Mouse (Mus musculus) heart, embryonic 15.5 days (tissue): ENCODE data around the gene Ccdc34. TPM values are rescaled to one million over a fixed set of nuclear protein-coding genes. Genes with fewer than 3 reads are reported as not detected.
A peak's percentile ranks its signal among the peaks of the same experiment; 100 is the strongest.

Experiments used
- ATAC-seq: fragments of 200-750 bp; cut with Nextera tagmentation; replicated peaks from 2 replicates; pipeline ENCODE4 v1.8.0; 2017; ENCODE audit warnings: low read depth, moderate TSS enrichment; ENCODE audit not compliant: insufficient number of reproducible peaks, insufficient read depth, low FRiP score
- H3K27ac ChIP-seq: fragments of 300-500 bp; sonication (generic); 2 replicates; pipeline ENCODE4 v1.5.1; 2015; ENCODE audit warnings: mild to moderate bottlenecking, inconsistent platforms
- H3K27me3 ChIP-seq: fragments of 300-500 bp; sonication (generic); 2 replicates; pipeline ENCODE4 v1.6.1; 2015; ENCODE audit warnings: inconsistent platforms
- H3K36me3 ChIP-seq: fragments of 300-500 bp; sonication (generic); 2 replicates; pipeline ENCODE4 v1.6.1; 2015; ENCODE audit warnings: mild to moderate bottlenecking, inconsistent platforms
- H3K4me1 ChIP-seq: fragments of 300-500 bp; sonication (generic); replicated peaks from 2 replicates; pipeline ENCODE4 v1.6.1; 2015; ENCODE audit warnings: inconsistent platforms
- H3K4me2 ChIP-seq: fragments of 300-500 bp; sonication (generic); 2 replicates; pipeline ENCODE4 v1.6.1; 2015; ENCODE audit warnings: inconsistent platforms, mild to moderate bottlenecking, moderate library complexity
- H3K4me3 ChIP-seq: fragments of 300-500 bp; sonication (generic); 2 replicates; pipeline ENCODE4 v1.5.1; 2015; ENCODE audit warnings: mild to moderate bottlenecking, inconsistent platforms
- H3K9ac ChIP-seq: fragments of 300-500 bp; sonication (generic); 2 replicates; pipeline ENCODE4 v1.6.1; 2015; ENCODE audit warnings: mild to moderate bottlenecking, inconsistent platforms
- H3K9me3 ChIP-seq: fragments of 300-500 bp; sonication (generic); replicated peaks from 2 replicates; pipeline ENCODE4 v1.6.1; 2016; ENCODE audit warnings: inconsistent platforms
- WGBS: fragments of 180-500 bp; shearing (Covaris S2); methylation state at CpG from one replicate; pipeline ENCODE4 v1.1.7; 2015; ENCODE audit warnings: mixed read lengths; 5-methylcytosine and 5-hydroxymethylcytosine counted together
- polyA plus RNA-seq: library from polyadenylated mRNA; unstranded; fragments of >200 nt; fragmentation: Nextera tagmentation; extraction: Ambion mirVana; gene quantifications from 2 replicates; pipeline ENCODE4 v1.2.1, GENCODE M21; 2015

The Ccdc34 gene
- polyA plus RNA-seq, 1 experiment from 2014 or later: 29.8 TPM

DNA sequence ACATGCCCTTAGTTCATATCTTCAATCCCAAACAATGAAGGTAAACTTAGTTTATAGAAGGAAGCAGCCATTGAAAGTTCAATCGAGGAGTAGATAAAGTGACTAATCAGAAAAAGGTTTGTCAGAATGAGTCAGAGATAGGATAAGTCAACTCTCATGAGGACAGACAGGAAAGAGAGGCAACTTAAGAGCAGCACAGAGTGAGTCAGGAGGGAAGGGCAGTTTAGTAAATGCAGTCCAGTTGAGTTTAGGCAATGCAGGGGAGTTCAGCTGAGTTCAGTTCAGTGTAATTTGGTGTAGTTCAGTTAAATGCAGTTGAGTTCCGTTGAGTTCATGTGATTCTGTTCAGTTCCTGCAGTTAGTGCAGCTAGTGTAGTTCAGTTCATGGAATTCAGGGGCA lies 138.7 kb downstream of the Ccdc34 start:
- no peak for ATAC-seq

DNA sequence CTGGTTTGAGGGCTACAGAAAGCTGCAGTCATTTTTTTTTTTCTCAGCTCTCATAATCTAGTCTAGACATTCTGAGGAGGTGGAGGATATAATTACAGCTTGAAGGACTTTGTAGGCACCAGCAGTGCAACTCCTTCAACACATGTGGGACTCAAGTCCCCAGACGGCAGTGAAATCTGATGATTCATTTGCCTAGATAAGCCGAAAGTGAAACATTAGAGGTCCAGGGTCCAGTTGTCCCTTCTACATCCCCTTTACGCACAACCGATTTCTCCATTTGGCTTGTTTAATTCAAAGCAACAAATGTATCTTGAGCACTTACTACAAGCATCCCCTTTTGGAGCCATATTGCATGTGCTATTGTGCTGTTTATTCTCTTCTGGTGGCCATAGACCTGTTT lies 147.4 kb downstream of the Ccdc34 start:
- Histone ChIP-seq H3K36me3 (no peaks in the 10 kb centered on the region), H3K27ac (no peak overlapping the region), H3K4me2 (no peak overlapping the region), H3K4me3 (no peak overlapping the region), H3K9me3 (no peaks in the 10 kb centered on the region), H3K27me3 (no peaks in the 10 kb centered on the region), H3K9ac (no peak overlapping the region), H3K4me1 (no peaks in the 10 kb centered on the region)
- WGBS: 76% methylated on average over 4 of the region's 4 CpGs
- no peak for ATAC-seq

More for the DNA sequence above, 138.7 kb downstream of the Ccdc34 start:
- Histone ChIP-seq H3K4me2 (no peak overlapping the region), H3K4me3 (no peak overlapping the region), H3K9ac (no peak overlapping the region), H3K9me3 (no peaks in the 10 kb centered on the region), H3K27ac (no peak overlapping the region), H3K36me3 (no peaks in the 10 kb centered on the region), H3K27me3 (no peaks in the 10 kb centered on the region), H3K4me1 (no peaks in the 10 kb centered on the region)
- 70% methylated on average over 2 of the region's 2 CpGs for WGBS

DNA sequence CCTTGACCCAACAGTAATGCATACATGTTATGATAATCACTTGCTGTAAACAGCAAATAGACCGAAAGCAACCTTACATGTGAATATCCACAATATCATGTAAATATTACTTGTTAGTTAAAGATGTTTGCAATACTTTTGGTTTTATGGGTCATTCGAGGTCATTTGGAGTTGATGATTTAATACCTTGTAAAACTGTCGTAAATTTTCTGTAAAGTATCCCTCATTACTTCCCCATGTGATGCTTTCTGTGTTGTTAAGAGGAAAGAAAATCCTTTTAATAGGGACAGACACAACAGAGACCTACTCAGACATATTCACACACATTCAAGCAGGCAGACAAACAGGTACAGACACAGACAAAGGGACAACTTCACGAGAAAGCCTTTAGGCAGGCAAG lies 150.1 kb downstream of the Ccdc34 start:
- Histone ChIP-seq H3K4me2 (no peak overlapping the region), H3K9me3 (no peaks in the 10 kb centered on the region), H3K9ac (no peak overlapping the region), H3K4me1 (no peaks in the 10 kb centered on the region), H3K36me3 (no peaks in the 10 kb centered on the region), H3K27me3 (no peaks in the 10 kb centered on the region), H3K4me3 (no peak overlapping the region), H3K27ac (no peak overlapping the region)
- ATAC-seq: no peak
- 80% methylated on average over 4 of the region's 4 CpGs for WGBS

DNA sequence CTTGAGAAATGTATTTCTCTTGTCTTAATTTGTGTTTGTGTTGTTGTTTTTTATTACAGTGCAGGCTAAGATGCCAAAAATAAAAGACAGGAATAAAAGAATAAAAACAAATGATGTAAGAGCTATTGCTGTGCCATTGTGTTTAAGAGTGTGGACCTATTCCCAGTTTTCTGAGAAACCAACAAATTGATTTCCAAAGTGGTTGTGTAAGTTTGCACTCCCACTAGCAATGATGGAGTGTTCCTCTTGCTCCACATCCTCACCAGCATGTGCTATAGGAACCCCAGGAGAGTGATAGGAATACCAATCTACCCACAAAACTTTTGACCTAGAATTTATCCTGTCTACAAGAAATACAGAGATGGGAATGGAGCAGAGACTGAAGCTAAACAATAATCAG lies 150.7 kb downstream of the Ccdc34 start:
- ATAC-seq: no peak
- no peaks in the 10 kb centered on the region for H3K27me3 ChIP-seq
- H3K4me1 ChIP-seq: peaks cover 1% of the 10 kb centered on the region; the same call in 1 of the 2 replicates
- H3K9me3 ChIP-seq: no peaks in the 10 kb centered on the region
- H3K4me3 ChIP-seq: no peak overlapping the region
- H3K36me3 ChIP-seq: no peaks in the 10 kb centered on the region
- H3K27ac ChIP-seq: no peak overlapping the region
- H3K9ac ChIP-seq: no peak overlapping the region
- no peak overlapping the region for H3K4me2 ChIP-seq

DNA sequence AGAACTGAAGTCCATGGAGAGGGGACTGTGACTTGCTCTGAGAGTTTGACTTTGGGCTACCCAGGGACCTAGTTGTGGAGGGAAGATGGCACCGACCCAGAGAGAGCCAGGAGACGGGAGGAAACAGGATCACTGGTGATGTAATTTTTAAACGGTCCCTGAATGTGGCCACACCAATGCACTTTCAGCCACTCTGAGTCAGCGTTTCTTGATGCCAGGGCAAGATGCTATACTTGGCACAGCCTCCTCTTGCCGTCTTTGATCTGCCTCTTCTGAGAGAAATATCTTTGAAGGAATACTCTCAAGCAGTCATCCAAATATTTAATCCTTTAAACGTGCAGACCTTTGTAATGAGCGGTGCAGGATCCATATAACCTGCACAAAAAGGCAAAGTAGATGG lies 154.8 kb downstream of the Ccdc34 start:
- 70% methylated on average over 7 of the region's 7 CpGs for WGBS
- H3K27ac ChIP-seq: no peak overlapping the region

DNA sequence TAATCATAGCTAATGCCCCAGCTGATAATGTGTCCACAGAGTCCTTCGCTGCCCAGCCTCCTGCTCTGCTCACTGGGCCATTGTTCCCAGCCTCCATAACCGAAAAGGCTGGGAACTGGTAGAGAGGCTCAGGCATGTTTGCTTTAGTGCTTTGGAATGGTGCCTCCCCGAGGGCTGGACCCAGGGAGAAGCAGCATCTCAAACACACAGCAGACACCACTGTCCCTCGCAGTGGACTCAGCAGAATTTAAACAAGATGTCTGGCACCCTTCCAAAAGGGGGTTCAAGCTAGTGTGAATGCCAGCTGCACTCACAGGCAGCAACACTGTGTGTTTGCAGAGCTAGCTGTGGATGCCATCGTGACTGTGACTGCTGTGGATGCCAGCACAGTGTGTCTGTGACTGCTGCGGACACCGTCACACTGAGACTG lies 156.2 kb downstream of the Ccdc34 start:
- H3K27me3 ChIP-seq: no peaks in the 10 kb centered on the region
- H3K4me1 ChIP-seq: peaks cover 29% of the 10 kb centered on the region
- no peak overlapping the region for H3K4me2 ChIP-seq
- no peak; the same call in 1 of the 2 replicates for ATAC-seq
- no peak overlapping the region for H3K9ac ChIP-seq
- peak overlapping the region; percentile 47; the same call in 1 of the 2 replicates for H3K27ac ChIP-seq
- WGBS: 34% methylated on average over 7 of the region's 7 CpGs
- no peaks in the 10 kb centered on the region for H3K36me3 ChIP-seq
- no peak overlapping the region for H3K4me3 ChIP-seq
- no peaks in the 10 kb centered on the region for H3K9me3 ChIP-seq

More for the DNA sequence above, 154.8 kb downstream of the Ccdc34 start:
- no peak overlapping the region for H3K9ac ChIP-seq
- no peaks in the 10 kb centered on the region for H3K9me3 ChIP-seq
- no peak for ATAC-seq
- peaks cover 20% of the 10 kb centered on the region for H3K4me1 ChIP-seq
- no peak overlapping the region for H3K4me3 ChIP-seq
- no peak overlapping the region for H3K4me2 ChIP-seq
- H3K27me3 ChIP-seq: no peaks in the 10 kb centered on the region
- no peaks in the 10 kb centered on the region for H3K36me3 ChIP-seq

DNA sequence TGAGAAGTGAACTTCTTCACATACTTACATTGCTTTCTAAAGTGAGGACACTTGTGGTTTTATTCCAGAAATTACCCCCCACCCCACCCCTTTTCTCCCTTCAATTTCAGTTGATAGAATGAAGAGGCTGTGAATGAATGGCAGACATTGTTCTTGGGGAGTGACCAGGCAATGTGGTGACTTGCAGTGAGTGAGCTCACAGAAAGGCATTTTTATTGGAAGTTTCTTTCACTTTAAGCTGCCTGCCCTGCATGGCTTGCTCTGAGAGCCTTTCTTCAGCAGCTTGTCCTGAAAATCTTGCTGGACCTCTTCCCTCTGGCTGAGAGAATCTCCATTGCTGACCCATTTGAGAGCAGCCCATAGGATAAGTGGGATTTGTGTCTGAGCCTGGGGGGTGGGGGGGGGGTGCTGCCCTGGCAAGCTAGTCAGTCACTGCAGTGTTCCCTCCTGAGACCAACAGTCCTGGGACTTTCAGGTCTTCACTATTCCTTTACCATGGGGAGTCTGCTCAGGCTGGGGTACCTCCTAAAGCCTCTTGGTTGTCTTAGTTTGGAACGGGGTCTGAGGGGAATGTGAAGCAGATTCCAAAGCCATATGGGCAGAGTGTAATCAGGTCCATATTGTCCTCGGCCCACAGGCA lies 159.3 kb downstream of the Ccdc34 start:
- Histone ChIP-seq H3K36me3 (no peaks in the 10 kb centered on the region), H3K27me3 (no peaks in the 10 kb centered on the region), H3K4me3 (no peak overlapping the region), H3K27ac (peak overlapping the region; percentile 81), H3K9ac (no peak overlapping the region), H3K4me1 (peaks cover 43% of the 10 kb centered on the region), H3K4me2 (no peak overlapping the region), H3K9me3 (no peaks in the 10 kb centered on the region)
- WGBS: 67% methylated on average over 2 of the region's 2 CpGs
- ATAC-seq: no peak

DNA sequence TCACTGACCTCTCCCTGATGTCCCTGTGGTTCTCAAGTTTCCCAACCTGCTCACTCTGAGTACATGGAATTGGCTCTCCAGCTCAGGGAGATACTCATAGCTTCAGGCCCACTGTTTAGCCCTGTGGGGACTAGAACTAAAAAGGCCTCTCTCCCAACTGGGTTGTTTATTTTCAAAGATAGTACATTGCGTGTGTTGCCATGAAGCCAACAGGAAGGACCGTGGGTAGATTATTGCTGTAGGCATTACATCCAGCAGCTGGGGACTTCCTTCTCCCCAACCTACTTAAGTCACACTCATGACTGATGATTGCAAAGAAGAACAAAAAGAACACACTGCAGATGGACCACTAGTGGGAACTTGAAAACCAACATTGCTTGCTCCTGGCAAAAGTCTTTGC lies 159.8 kb downstream of the Ccdc34 start:
- peak overlapping the region; percentile 81 for H3K27ac ChIP-seq
- no peak overlapping the region for H3K4me3 ChIP-seq
- 0 out of 2 replicates have a peak, but pooled peaks have one; percentile 8 for ATAC-seq
- 60% methylated on average over 2 of the region's 2 CpGs for WGBS
- H3K4me1 ChIP-seq: peaks cover 48% of the 10 kb centered on the region
- H3K27me3 ChIP-seq: no peaks in the 10 kb centered on the region
- H3K9ac ChIP-seq: no peak overlapping the region
- H3K36me3 ChIP-seq: no peaks in the 10 kb centered on the region
- no peak overlapping the region for H3K4me2 ChIP-seq
- H3K9me3 ChIP-seq: no peaks in the 10 kb centered on the region

DNA sequence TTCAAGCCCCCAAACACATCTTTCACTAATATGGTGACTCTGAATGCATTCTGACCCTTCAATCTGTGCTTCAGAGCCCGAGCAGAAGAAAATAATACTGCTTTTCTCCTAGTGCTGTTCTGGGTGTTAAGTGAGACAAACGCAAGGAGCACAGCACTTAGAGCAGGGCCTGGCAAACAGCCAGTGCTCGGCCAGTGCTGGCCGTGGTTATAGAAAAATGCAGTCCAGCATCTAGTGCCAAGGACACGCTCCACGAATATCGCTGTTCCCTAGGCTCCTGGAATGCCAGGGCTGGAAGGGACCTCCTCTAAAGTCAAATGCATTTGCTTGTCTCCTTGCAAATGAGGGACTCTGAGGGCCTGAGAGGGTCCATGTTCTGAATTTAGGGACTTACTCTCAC lies 160.3 kb downstream of the Ccdc34 start:
- H3K4me2 ChIP-seq: no peak overlapping the region
- ATAC-seq: peak; percentile 72
- H3K27ac ChIP-seq: peak overlapping the region; percentile 81
- no peak overlapping the region for H3K9ac ChIP-seq
- H3K36me3 ChIP-seq: no peaks in the 10 kb centered on the region
- peaks cover 53% of the 10 kb centered on the region for H3K4me1 ChIP-seq
- no peaks in the 10 kb centered on the region for H3K9me3 ChIP-seq
- H3K27me3 ChIP-seq: no peaks in the 10 kb centered on the region
- no peak overlapping the region for H3K4me3 ChIP-seq
- 14% methylated on average over 7 of the region's 7 CpGs for WGBS

DNA sequence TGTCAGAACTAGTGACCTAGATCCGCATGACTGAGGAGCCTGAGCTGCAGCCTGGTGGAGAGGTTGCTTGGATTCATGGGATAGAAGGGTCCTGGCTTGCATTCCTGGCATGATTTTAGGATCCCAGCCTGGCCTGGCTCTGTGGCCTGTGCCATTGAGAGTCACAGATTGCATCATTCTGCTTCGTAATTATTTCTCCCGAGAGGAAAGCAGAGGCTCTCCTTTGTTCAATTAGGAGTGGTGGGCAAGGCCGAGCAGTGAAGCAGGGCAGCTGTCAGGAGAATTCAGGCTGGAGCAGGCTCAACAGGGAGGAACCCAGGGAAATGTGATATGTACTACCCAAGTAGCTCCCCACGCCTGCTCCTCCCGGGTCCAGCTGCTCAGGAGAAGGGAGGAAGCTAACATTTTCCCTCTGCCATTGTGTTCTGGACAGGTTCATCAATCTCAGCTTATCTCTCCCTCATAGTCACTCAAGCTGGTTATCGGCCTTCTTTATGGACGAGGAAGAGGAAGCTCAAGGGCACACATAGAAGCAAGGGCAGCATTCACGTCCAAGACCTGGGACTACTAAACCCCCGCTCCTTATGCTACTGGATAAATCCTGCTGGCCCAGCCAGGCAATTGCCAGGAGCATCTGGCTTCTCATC lies 162.2 kb downstream of the Ccdc34 start:
- H3K27me3 ChIP-seq: no peaks in the 10 kb centered on the region
- ATAC-seq: no peak; the same call in 1 of the 2 replicates
- H3K4me1 ChIP-seq: peaks cover 51% of the 10 kb centered on the region

DNA sequence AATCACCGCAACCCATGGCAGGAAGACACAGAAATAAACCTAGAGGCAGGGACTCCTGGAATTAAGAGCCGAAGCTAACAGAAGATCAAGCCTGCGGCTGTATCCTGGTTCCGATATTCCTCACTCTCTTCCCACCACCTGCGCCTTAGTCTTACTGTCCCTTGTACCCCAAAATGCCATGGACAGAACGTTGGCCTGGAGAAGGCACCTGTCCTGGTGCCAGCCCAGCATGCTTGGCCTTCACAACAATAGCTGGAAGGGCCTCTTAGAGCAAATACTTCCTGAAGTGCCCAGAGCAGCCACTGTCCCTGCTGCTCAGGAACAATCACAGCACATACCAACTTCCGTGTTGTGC lies 162.7 kb downstream of the Ccdc34 start:
- H3K4me3 ChIP-seq: no peak overlapping the region
- no peaks in the 10 kb centered on the region for H3K9me3 ChIP-seq
- H3K4me1 ChIP-seq: peaks cover 51% of the 10 kb centered on the region
- peak overlapping the region; percentile 51 for H3K27ac ChIP-seq
- no peaks in the 10 kb centered on the region for H3K27me3 ChIP-seq
- no peak overlapping the region for H3K9ac ChIP-seq
- 51% methylated on average over 7 of the region's 7 CpGs for WGBS
- no peak overlapping the region for H3K4me2 ChIP-seq
- H3K36me3 ChIP-seq: no peaks in the 10 kb centered on the region
- no peak for ATAC-seq

More for the DNA sequence above, 162.2 kb downstream of the Ccdc34 start:
- Histone ChIP-seq H3K9ac (no peak overlapping the region), H3K9me3 (no peaks in the 10 kb centered on the region), H3K4me2 (no peak overlapping the region), H3K27ac (peak overlapping the region; percentile 51), H3K4me3 (no peak overlapping the region), H3K36me3 (no peaks in the 10 kb centered on the region)
- 22% methylated on average over 10 of the region's 10 CpGs for WGBS

DNA sequence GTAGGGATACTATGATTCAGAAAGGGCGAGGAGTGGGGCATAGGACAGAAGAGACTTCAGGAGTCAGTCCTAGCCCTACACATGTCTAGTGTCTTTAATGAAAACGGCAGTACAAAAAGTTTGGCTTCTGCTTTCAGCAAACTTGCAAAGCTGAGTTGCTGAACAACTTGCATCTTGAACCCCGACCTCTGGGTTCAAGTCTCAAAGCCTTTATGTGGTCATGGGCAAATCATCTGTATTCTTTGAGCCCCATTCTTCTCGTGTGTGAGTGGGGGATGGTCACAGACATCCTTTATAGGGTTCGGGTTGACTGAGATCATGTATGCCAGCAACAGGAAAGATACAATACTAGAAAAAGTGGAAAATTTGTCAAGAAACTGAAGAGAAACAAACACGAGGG lies 164.0 kb downstream of the Ccdc34 start:
- Histone ChIP-seq H3K27me3 (no peaks in the 10 kb centered on the region), H3K4me3 (no peak overlapping the region), H3K36me3 (no peaks in the 10 kb centered on the region), H3K9ac (no peak overlapping the region), H3K27ac (peak overlapping the region; percentile 49; the same call in 1 of the 2 replicates), H3K9me3 (no peaks in the 10 kb centered on the region), H3K4me1 (peaks cover 59% of the 10 kb centered on the region), H3K4me2 (no peak overlapping the region)
- 83% methylated on average over 6 of the region's 6 CpGs for WGBS
- ATAC-seq: no peak
